Mouse (Mus musculus): ENCODE measurements around the gene Foxl1.
"Not testable (repeated sequence)": the region's sequence is repeated elsewhere in the genome, so short reads cannot be mapped to it uniquely, and the experiment has no call there.

Foxl1 gene

GRCm38 (mm10) chr8:121126191-121126590, 1.5 kb upstream of the Foxl1 start:
- no peak for DNase-seq

- no peak for DNase-seq
Measured at GRCm38 (mm10) chr8:121126694-121127093, 1.0 kb upstream of the Foxl1 start.

- no peak for DNase-seq
Measured at GRCm38 (mm10) chr8:121127291-121127701, 444 bp upstream of the Foxl1 start.

GRCm38 (mm10) chr8:121128531-121129264, 958 bp downstream of the Foxl1 start:
- no peak for DNase-seq

GRCm38 (mm10) chr8:121129265-121129940, 1.7 kb downstream of the Foxl1 start:
- DNase-seq, result no peak

GRCm38 (mm10) chr8:121130522-121130921, 2.8 kb downstream of the Foxl1 start:
- DNase-seq, result no peak

- no peak for DNase-seq
Measured at GRCm38 (mm10) chr8:121132961-121133513, 5.3 kb downstream of the Foxl1 start.

- no peak for DNase-seq
Measured at GRCm38 (mm10) chr8:121134102-121134501, 6.4 kb downstream of the Foxl1 start.

- DNase-seq, result no peak
Measured at GRCm38 (mm10) chr8:121134512-121134911, 6.8 kb downstream of the Foxl1 start.

- DNase-seq, result no peak
Measured at GRCm38 (mm10) chr8:121136856-121137255, 9.1 kb downstream of the Foxl1 start.

- DNase-seq, result not testable (repeated sequence)
Measured at GRCm38 (mm10) chr8:121145457-121146134, 17.9 kb downstream of the Foxl1 start.

- DNase-seq, result no peak
Measured at GRCm38 (mm10) chr8:121148573-121149083, 20.9 kb downstream of the Foxl1 start.

GRCm38 (mm10) chr8:121152394-121152793, 24.7 kb downstream of the Foxl1 start:
- DNase-seq, result no peak

- no peak for DNase-seq
Measured at GRCm38 (mm10) chr8:121156990-121157491, 29.3 kb downstream of the Foxl1 start.

- DNase-seq, result no peak
Measured at GRCm38 (mm10) chr8:121158812-121159211, 31.1 kb downstream of the Foxl1 start.

- DNase-seq, result no peak
Measured at GRCm38 (mm10) chr8:121161437-121161836, 33.7 kb downstream of the Foxl1 start.

GRCm38 (mm10) chr8:121162413-121162812, 34.7 kb downstream of the Foxl1 start:
- no peak for DNase-seq

GRCm38 (mm10) chr8:121162906-121163695, 35.4 kb downstream of the Foxl1 start:
- DNase-seq, result no peak

- no peak for DNase-seq
Measured at GRCm38 (mm10) chr8:121164017-121164469, 36.3 kb downstream of the Foxl1 start.

GRCm38 (mm10) chr8:121168033-121168432, 40.3 kb downstream of the Foxl1 start:
- DNase-seq, result no peak

- DNase-seq, result no peak
Measured at GRCm38 (mm10) chr8:121170116-121170515, 42.4 kb downstream of the Foxl1 start.

Data from cerebellum, adult 11-12 months (tissue).